ENCODE assay signal across 19 mouse cellular contexts in genomic region chrX:19206420-19206819, GRCm38 (mm10).
DNase-seq lines count a peak whose midpoint lies in the region; ATAC-seq and TF ChIP-seq lines count a peak whose summit lies in the region.
"Had no signal": no experiment of that assay in that cellular context is flagged by ENCODE, and none has a peak within 500 bp of the region (broad histone marks: within the 10 kb centered on the region; RNA-seq: fewer than 3 reads in every experiment).

No protein-coding gene starts in this region.

- ATAC-seq in Patski, result peak; percentile 52
- ATAC-seq in stomach, postnatal 0 days (ENCODE audit: low FRiP score, low TSS enrichment), result no peak
- ATAC-seq in midbrain, embryonic 15.5 days (replicated peaks), result no peak
- ATAC-seq: activated CD4-positive, CD25-positive, alpha-beta regulatory T cell, adult 4 months; forebrain, embryonic 15.5 days; inflammation-experienced regulatory T-cells, adult 6 months; liver, embryonic 12.5 days had no signal

- peaks cover 40% of the 10 kb centered on the region for H3K27me3 ChIP-seq in Patski
- no peaks in the 10 kb centered on the region for H3K27me3 ChIP-seq in stomach, postnatal 0 days (ENCODE audit: control insufficient read depth, insufficient read depth, low read length)
- no peaks in the 10 kb centered on the region for H3K27me3 ChIP-seq in midbrain, embryonic 15.5 days (replicated peaks)
- H3K27me3 ChIP-seq: embryonic facial prominence, embryonic 12.5 days; forebrain, embryonic 15.5 days; liver, embryonic 12.5 days; midbrain, embryonic 12.5 days had no signal

- no peak overlapping the region for H3K9ac ChIP-seq in stomach, postnatal 0 days (ENCODE audit: low read length)
- no peak overlapping the region for H3K9ac ChIP-seq in midbrain, embryonic 15.5 days
- H3K9ac ChIP-seq: embryonic facial prominence, embryonic 12.5 days; forebrain, embryonic 15.5 days; liver, embryonic 12.5 days; midbrain, embryonic 12.5 days had no signal

- no peak overlapping the region for H3K4me3 ChIP-seq in stomach, postnatal 0 days (ENCODE audit: low read depth, low read length)
- H3K4me3 ChIP-seq in midbrain, embryonic 15.5 days, result no peak overlapping the region
- H3K4me3 ChIP-seq: embryonic facial prominence, embryonic 12.5 days; forebrain, embryonic 15.5 days; limb, embryonic 10.5 days; liver, embryonic 12.5 days; midbrain, embryonic 12.5 days had no signal

- H3K4me1 ChIP-seq in stomach, postnatal 0 days (replicated peaks; ENCODE audit: control insufficient read depth, insufficient read depth), result no peaks in the 10 kb centered on the region
- H3K4me1 ChIP-seq in midbrain, embryonic 15.5 days, result no peaks in the 10 kb centered on the region
- H3K4me1 ChIP-seq: embryonic facial prominence, embryonic 12.5 days; forebrain, embryonic 15.5 days; limb, embryonic 10.5 days; liver, embryonic 12.5 days; midbrain, embryonic 12.5 days had no signal

- CTCF ChIA-PET in Patski (lab: Charles Lee), result no interaction called here

- 37% methylated on average over 1 of the region's 1 CpGs for WGBS in stomach, postnatal 0 days
- 67% methylated on average over 1 of the region's 1 CpGs for WGBS in midbrain, embryonic 15.5 days

- in situ Hi-C loops in Patski (cut with MboI; ENCODE audit: low pct_unique_long_range_greater_than_20kb), result no loop called here

- peak; percentile 57 for TF ChIP-seq CTCF in Patski (IDR thresholded peaks at IDR 0.05)
- peak; percentile 25; the same call in 1 of the 2 replicates for TF ChIP-seq CTCF in stomach, postnatal 0 days (IDR thresholded peaks at IDR 0.05; ENCODE audit: low read depth)

- no peak overlapping the region for H3K27ac ChIP-seq in stomach, postnatal 0 days (replicated peaks)
- no peak overlapping the region for H3K27ac ChIP-seq in midbrain, embryonic 15.5 days
- H3K27ac ChIP-seq: embryonic facial prominence, embryonic 12.5 days; forebrain, embryonic 15.5 days; limb, embryonic 10.5 days; liver, embryonic 12.5 days; macrophage; midbrain, embryonic 12.5 days had no signal

- TF ChIP-seq EP300 in stomach, postnatal 0 days (optimal IDR thresholded peaks at IDR 0.05), result no peak

- H3K4me2 ChIP-seq in stomach, postnatal 0 days (replicated peaks; ENCODE audit: low read depth), result no peak overlapping the region
- H3K4me2 ChIP-seq in midbrain, embryonic 15.5 days, result no peak overlapping the region
- H3K4me2 ChIP-seq: embryonic facial prominence, embryonic 12.5 days; forebrain, embryonic 15.5 days; liver, embryonic 12.5 days; midbrain, embryonic 12.5 days had no signal

- no peaks in the 10 kb centered on the region for H3K36me3 ChIP-seq in stomach, postnatal 0 days (ENCODE audit: control insufficient read depth, insufficient read depth, low read length)
- H3K36me3 ChIP-seq in midbrain, embryonic 15.5 days (replicated peaks), result no peaks in the 10 kb centered on the region
- H3K36me3 ChIP-seq: embryonic facial prominence, embryonic 12.5 days; forebrain, embryonic 15.5 days; limb, embryonic 10.5 days; liver, embryonic 12.5 days; midbrain, embryonic 12.5 days had no signal

- POLR2A ChIA-PET in Patski (lab: Charles Lee), result no interaction called here

- DNase-seq in adrenal gland, adult 8-10 months, result peak; percentile 14
- no peak for DNase-seq in adrenal gland, postnatal 4 days (ENCODE audit: low spot score in 2 of 2)
- peak; percentile 3 to 10 for DNase-seq in lung, adult 18-20 months
- DNase-seq in lung, postnatal 4 days, result no peak
- peak; percentile 24 for DNase-seq in Patski (ENCODE audit: low read depth, low spot score)
- no peak for DNase-seq in stomach, postnatal 0 days (ENCODE audit: low spot score)
- no peak for DNase-seq in spleen, postnatal 4 days (ENCODE audit: low spot score in 2 of 2)
- DNase-seq: cerebellum, adult 18-20 months; heart, adult 11 months; right cerebral cortex, postnatal 14 days had no signal

- no peaks in the 10 kb centered on the region for H3K9me3 ChIP-seq in stomach, postnatal 0 days (ENCODE audit: control insufficient read depth, low read length)
- no peaks in the 10 kb centered on the region for H3K9me3 ChIP-seq in midbrain, embryonic 15.5 days
- H3K9me3 ChIP-seq: embryonic facial prominence, embryonic 12.5 days; forebrain, embryonic 15.5 days; limb, embryonic 10.5 days; liver, embryonic 12.5 days; midbrain, embryonic 12.5 days had no signal

Comparison
In these comparisons a context has a peak if more than half of its experiments do, and no peak if none do; other contexts are left out.
1. DNase-seq: peak in adrenal gland, adult 8-10 months (single experiment), lung, adult 18-20 months (2 of 2) and Patski (single experiment); none in adrenal gland, postnatal 4 days (0 of 2), lung, postnatal 4 days (0 of 2), stomach, postnatal 0 days (single experiment) and spleen, postnatal 4 days (0 of 2).